Mouse (Mus musculus): ENCODE measurements around the gene Stx11.

DNA sequence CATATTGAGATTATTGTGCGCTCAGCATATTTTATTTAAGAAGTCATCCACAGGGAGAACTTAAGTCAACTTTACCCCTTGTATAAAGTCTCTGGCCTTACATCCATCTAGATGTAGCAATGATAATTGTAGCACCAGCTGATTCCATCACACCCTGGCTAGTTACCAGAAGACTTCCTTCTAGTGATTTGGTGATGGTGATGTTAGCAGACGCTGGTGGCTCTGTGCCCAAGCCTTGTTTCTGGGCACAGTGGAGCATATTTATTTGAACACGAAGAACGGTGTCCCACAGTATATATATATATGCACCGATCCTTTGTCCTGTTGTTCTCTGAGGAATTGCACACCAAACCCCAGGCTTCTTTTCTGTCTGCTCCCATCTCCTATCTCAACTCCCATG is 64.2 kb downstream of the Stx11 start:
- TF ChIP-seq CTCF (IDR thresholded peaks at IDR 0.05 in 2 of 3, conservative IDR thresholded peaks at IDR 0.05 in 1 of 3; ENCODE audit: control insufficient read depth in 1 of 3, insufficient read depth in 1 of 3, low read depth in 2 of 3, low read length in 3 of 3, poor library complexity in 1 of 3, severe bottlenecking in 1 of 3) (no peak), MAFK (IDR thresholded peaks at IDR 0.05; ENCODE audit: borderline replicate concordance, low read depth, low read length) (no peak), RAD21 (IDR thresholded peaks at IDR 0.05; ENCODE audit: low read depth, low read length) (no peak), ZC3H11A (IDR thresholded peaks at IDR 0.05; ENCODE audit: low read depth, low read length) (no peak), MAX (IDR thresholded peaks at IDR 0.05; ENCODE audit: low read length) (no peak), NRF1 (IDR thresholded peaks at IDR 0.05; ENCODE audit: insufficient read depth, low read depth, low read length, poor library complexity, severe bottlenecking) (no peak), TBP (IDR thresholded peaks at IDR 0.05; ENCODE audit: low read depth, low read length) (no peak), EP300 (IDR thresholded peaks at IDR 0.05; ENCODE audit: low read depth in 1 of 2, low read length in 2 of 2) (no peak), ZMIZ1 (IDR thresholded peaks at IDR 0.05; ENCODE audit: low read depth, low read length) (no peak), POLR2A (IDR thresholded peaks at IDR 0.05; ENCODE audit: control insufficient read depth in 1 of 2, insufficient read depth in 1 of 2, low read depth in 1 of 2, low read length in 2 of 2, poor library complexity in 1 of 2) (no peak), MEF2A (IDR thresholded peaks at IDR 0.05; ENCODE audit: extremely low read depth, insufficient replicate concordance, low read depth, low read length, poor library complexity, severe bottlenecking) (no peak), USF2 (IDR thresholded peaks at IDR 0.05; ENCODE audit: borderline replicate concordance in 1 of 2, insufficient read depth in 1 of 2, low read depth in 1 of 2, low read length in 2 of 2) (no peak)

Data from MEL (cell line).